Mouse (Mus musculus) urinary bladder, postnatal 10 days (tissue): ENCODE results near the gene Cd180.

Source experiments
- DNase-seq: peaks from one replicate; pipeline ENCODE4 v3.0.0; 2022; ENCODE audit warnings: low spot score

Cd180 gene

GRCm38 (mm10) chr13:102739720-102740535, 46.6 kb downstream of the Cd180 start:
- no peak for DNase-seq

- DNase-seq, result no peak
These were observed 51.3 kb downstream of the Cd180 start for GRCm38 (mm10) chr13:102744481-102745269.

- no peak for DNase-seq
These were observed 51.9 kb downstream of the Cd180 start for GRCm38 (mm10) chr13:102745270-102745600.

- no peak for DNase-seq
These were observed 52.4 kb downstream of the Cd180 start for GRCm38 (mm10) chr13:102745626-102746342.

GRCm38 (mm10) chr13:102746803-102747561, 53.6 kb downstream of the Cd180 start:
- no peak for DNase-seq

- DNase-seq, result no peak
These were observed 55.8 kb downstream of the Cd180 start for GRCm38 (mm10) chr13:102749194-102749593.

GRCm38 (mm10) chr13:102749891-102750290, 56.5 kb downstream of the Cd180 start:
- no peak for DNase-seq

GRCm38 (mm10) chr13:102753714-102754556, 60.6 kb downstream of the Cd180 start:
- no peak for DNase-seq

- DNase-seq, result no peak
These were observed 61.8 kb downstream of the Cd180 start for GRCm38 (mm10) chr13:102755124-102755523.

- no peak for DNase-seq
These were observed 62.7 kb downstream of the Cd180 start for GRCm38 (mm10) chr13:102756071-102756470.

GRCm38 (mm10) chr13:102758021-102758420, 64.7 kb downstream of the Cd180 start:
- DNase-seq, result no peak

GRCm38 (mm10) chr13:102761410-102761809, 68.1 kb downstream of the Cd180 start:
- DNase-seq, result no peak

GRCm38 (mm10) chr13:102762203-102762602, 68.8 kb downstream of the Cd180 start:
- no peak for DNase-seq

GRCm38 (mm10) chr13:102764218-102764617, 70.9 kb downstream of the Cd180 start:
- no peak for DNase-seq

GRCm38 (mm10) chr13:102765216-102765615, 71.9 kb downstream of the Cd180 start:
- no peak for DNase-seq

- DNase-seq, result no peak
These were observed 73.8 kb downstream of the Cd180 start for GRCm38 (mm10) chr13:102767110-102767509.

- DNase-seq, result no peak
These were observed 75.2 kb downstream of the Cd180 start for GRCm38 (mm10) chr13:102768512-102768911.

GRCm38 (mm10) chr13:102770194-102770593, 76.8 kb downstream of the Cd180 start:
- DNase-seq, result no peak

- no peak for DNase-seq
These were observed 79.8 kb downstream of the Cd180 start for GRCm38 (mm10) chr13:102773169-102773568.

- DNase-seq, result no peak
These were observed 81.4 kb downstream of the Cd180 start for GRCm38 (mm10) chr13:102774786-102775201.

GRCm38 (mm10) chr13:102775506-102775905, 82.1 kb downstream of the Cd180 start:
- DNase-seq, result no peak
